Mouse (Mus musculus): ENCODE results near the gene Cdiptos. TPM values are rescaled to one million over a fixed set of nuclear protein-coding genes. Genes with fewer than 3 reads are reported as not detected.
A peak's percentile ranks its signal among the peaks of the same experiment; 100 is the strongest.

Cdiptos gene
- total RNA-seq, 2 experiments from 2014 or later: 0.47 TPM; not detected in 1

DNA sequence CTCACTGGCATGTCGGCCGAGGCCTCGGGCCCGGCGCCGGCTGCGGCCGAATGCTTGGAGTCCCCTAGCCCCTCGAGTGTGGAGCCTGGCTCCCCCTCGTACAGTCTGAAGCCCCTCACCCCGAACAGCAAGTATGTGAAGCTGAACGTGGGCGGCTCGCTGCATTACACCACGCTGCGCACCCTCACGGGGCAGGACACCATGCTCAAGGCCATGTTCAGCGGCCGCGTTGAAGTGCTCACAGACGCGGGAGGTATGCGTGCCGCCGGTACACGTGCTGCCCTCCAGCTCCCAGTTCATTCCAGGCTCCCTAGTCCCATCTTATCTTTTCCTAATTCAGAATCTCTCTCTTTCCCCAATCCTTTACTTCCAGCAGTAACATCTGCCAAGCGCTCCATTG lies 46.9 kb downstream of the Cdiptos start:
- DNase-seq: no peak
- intact Hi-C loops (cut with DNase I): loop anchor here (2.0 kb wide), 1 partner anchor 30 kb away; no protein-coding TSS in a partner anchor
- no peak for TF ChIP-seq CTCF (IDR thresholded peaks at IDR 0.05)
- Histone ChIP-seq H3K4me3 (peak overlapping the region; percentile 98), H3K27ac (peak overlapping the region; percentile 81)

DNA sequence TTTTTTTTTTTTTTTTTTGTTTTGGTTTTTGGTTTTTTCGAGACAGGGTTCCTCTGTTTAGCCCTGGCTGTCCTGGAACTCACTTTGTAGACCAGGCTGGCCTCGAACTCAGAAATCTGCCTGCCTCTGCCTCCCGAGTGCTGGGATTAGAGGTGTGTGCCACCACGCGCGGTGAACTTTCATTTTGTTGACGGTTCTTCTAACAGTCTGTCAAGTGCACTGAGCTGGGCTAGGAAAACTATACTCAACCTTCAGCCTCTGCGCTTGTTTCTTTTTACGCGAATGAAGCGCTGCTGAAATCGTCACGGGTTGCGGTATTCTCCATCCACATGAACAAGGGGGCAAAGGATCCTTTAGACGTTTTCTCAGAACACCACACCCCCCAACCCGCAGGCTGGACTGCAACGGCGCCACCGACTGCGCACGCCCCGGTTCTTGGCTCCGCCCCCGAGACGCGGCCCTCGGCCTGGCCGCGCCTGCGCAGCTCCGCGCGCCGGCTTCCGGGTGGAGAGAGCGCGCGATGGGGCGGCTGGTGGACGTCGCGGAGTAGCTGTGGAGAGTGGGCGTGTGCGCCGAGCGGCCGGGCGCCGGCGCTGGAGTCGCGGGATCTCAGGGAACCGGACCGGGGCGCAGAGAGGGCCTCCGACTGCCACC lies 47.4 kb downstream of the Cdiptos start, which contains the start of gene Kctd13:
Kctd13 (plus strand) TSS at position 496 of the 654 bp plus-strand sequence.
- no peak for TF ChIP-seq CTCF (IDR thresholded peaks at IDR 0.05)
- DNase-seq: peak; percentile 96
- intact Hi-C loops (cut with DNase I): loop anchor here (2.0 kb wide), 1 partner anchor 30 kb away; no protein-coding TSS in a partner anchor
- Histone ChIP-seq H3K4me3 (peak within 1 kb of the TSS; percentile 98), H3K27ac (peak within 1 kb of the TSS; percentile 81)

DNA sequence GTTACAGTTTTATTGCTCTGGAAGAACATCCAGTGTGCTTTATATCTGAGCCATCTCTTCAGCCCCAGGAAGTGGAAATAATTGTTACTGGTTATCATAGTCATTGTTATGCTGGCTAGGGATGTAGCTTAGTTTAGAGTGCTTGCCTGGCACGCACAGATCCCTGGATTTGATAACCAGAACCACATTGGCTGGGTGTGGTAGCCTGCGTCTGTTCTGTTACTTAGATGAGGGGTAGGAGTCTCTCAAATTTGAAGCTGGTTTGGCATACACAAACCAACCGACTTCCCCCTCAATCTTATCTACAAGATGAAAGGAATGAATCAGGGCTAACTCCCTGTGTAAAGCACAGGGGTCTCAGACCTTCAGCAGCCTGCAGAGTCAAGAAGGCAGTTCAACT lies 49.6 kb downstream of the Cdiptos start:
- no peak overlapping the region for H3K27ac ChIP-seq
- H3K4me3 ChIP-seq: no peak overlapping the region
- TF ChIP-seq CTCF (IDR thresholded peaks at IDR 0.05): no peak
- no peak for DNase-seq
- intact Hi-C loops (cut with DNase I): no loop called here

DNA sequence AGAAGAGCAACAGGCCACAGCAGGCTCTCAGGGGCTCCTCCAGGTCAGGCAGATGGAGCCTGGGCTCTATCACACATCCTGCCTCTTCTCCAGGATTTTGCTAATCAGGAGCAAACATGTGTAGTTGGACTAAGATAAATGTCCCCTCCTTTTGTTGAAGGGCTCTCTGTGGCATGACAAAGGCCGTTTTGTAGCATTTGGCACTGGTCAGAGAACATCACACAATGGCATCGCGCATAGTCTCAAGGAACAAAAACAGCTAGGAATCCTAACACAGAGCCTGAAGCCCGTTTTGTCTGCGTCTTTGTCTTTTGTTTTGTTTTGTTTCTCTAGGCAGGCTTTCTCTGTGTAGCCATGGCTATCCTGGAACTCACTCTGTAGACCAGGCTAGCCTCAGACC lies 51.9 kb downstream of the Cdiptos start:
- TF ChIP-seq CTCF (IDR thresholded peaks at IDR 0.05): no peak
- no peak for DNase-seq
- Histone ChIP-seq H3K27ac (peak overlapping the region; percentile 57), H3K4me3 (no peak overlapping the region)
- intact Hi-C loops (cut with DNase I): no loop called here

DNA sequence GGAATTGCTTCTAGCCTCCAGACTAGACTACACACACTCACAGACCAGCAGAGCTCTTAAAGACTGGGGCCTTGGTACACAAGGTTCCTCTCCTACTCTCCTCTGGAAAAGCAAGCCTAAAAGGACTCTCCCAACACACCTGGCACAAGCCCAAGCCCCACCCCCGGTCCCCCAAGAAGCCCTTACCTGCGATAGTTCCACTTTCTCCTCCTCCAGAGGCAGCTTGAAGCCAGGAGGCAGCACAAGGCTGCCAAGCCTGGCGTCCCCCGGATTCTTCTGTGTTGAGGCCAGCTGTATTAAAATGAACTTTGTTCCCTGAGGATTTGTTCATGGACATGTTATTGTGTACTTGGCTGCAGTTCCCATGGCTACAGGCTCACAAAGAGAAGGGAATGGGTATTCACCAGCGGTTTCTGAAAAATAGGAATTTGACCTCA lies 53.3 kb downstream of the Cdiptos start, which contains the start of gene Tmem219:
Tmem219 (minus strand) TSS at position 294 of the 437 bp plus-strand sequence.
- H3K4me3 ChIP-seq: peak within 1 kb of the TSS; percentile 55
- no peak; the same call in 1 of the 2 replicates for TF ChIP-seq CTCF (IDR thresholded peaks at IDR 0.05)
- intact Hi-C loops (cut with DNase I): no loop called here
- DNase-seq: peak; percentile 77
- H3K27ac ChIP-seq: peak within 1 kb of the TSS; percentile 77

Other genes with a start within 250 kb of the Cdiptos start
- gene Mapk3, start 216.5 kb downstream of the Cdiptos start, total RNA-seq (2021): 10 to 100 TPM; 22.3 to 22.4 TPM
- gene Gdpd3, start 209.8 kb downstream of the Cdiptos start, total RNA-seq (2021): 1 to 10 TPM in 1 of 2 experiments, under 1 TPM in 1; 0.67 to 1.3 TPM
- 10 to 100 TPM; 74.6 to 93.1 TPM for gene Ypel3, start 199.1 kb downstream of the Cdiptos start, total RNA-seq (2021)
- gene Tbx6, start 194.6 kb downstream of the Cdiptos start, total RNA-seq (2021): under 1 TPM; 0.42 to 0.48 TPM
- gene Ppp4c, start 183.6 kb downstream of the Cdiptos start, total RNA-seq (2021): 10 to 100 TPM; 22.8 to 25.7 TPM
- gene Fam57b, start 178.4 kb downstream of the Cdiptos start, total RNA-seq (2021): 10 to 100 TPM; 61.1 to 64.6 TPM
- not detected for gene 4930451I11Rik, start 144.5 kb downstream of the Cdiptos start, total RNA-seq (2021)
- not detected for gene Doc2a, start 128.7 kb downstream of the Cdiptos start, total RNA-seq (2021)
- gene Hirip3, start 114.1 kb downstream of the Cdiptos start, total RNA-seq (2021): 1 to 10 TPM; 5.3 to 6.3 TPM
- 10 to 100 TPM in 1 of 2 experiments, 1 to 10 TPM in 1; 8.7 to 12.9 TPM for gene Ino80e, start 113.7 kb downstream of the Cdiptos start, total RNA-seq (2021)
- gene Taok2, start 91.4 kb downstream of the Cdiptos start, total RNA-seq (2021): 10 to 100 TPM; 22.3 to 23.5 TPM
- 10 to 100 TPM; 10.9 to 11.3 TPM for gene Tmem219, start 53.2 kb downstream of the Cdiptos start, total RNA-seq (2021)
- gene Kctd13, start 47.2 kb downstream of the Cdiptos start, total RNA-seq (2021): 1 to 10 TPM; 2.5 to 2.9 TPM
- gene Asphd1, start 26.5 kb downstream of the Cdiptos start, total RNA-seq (2021): not detected
- 1 to 10 TPM; 1.1 to 1.4 TPM for gene Sez6l2, start 25.5 kb downstream of the Cdiptos start, total RNA-seq (2021)
- 10 to 100 TPM; 29.3 to 41.0 TPM for gene Cdipt, start 184 bp downstream of the Cdiptos start, total RNA-seq (2021)
- gene Mvp, start 38.5 kb upstream of the Cdiptos start, total RNA-seq (2021): 10 to 100 TPM; 26.5 to 30.2 TPM
- not detected for gene Pagr1b, start 40.4 kb upstream of the Cdiptos start, total RNA-seq (2021)
- 1 to 10 TPM in 1 of 2 experiments, not detected in 1; 2.4 TPM for gene Pagr1a, start 41.3 kb upstream of the Cdiptos start, total RNA-seq (2021)
- 10 to 100 TPM; 19.4 to 21.7 TPM for gene Gm42742, start 45.0 kb upstream of the Cdiptos start, total RNA-seq (2021)
- gene Prrt2, start 45.1 kb upstream of the Cdiptos start, total RNA-seq (2021): under 1 TPM; 0.14 to 0.61 TPM
- 10 to 100 TPM; 74.5 to 79.0 TPM for gene Maz, start 50.9 kb upstream of the Cdiptos start, total RNA-seq (2021)
- gene Kif22, start 66.4 kb upstream of the Cdiptos start, total RNA-seq (2021): under 1 TPM; 0.66 to 0.84 TPM
- not detected for gene Zg16, start 111.2 kb upstream of the Cdiptos start, total RNA-seq (2021)
- gene AI467606, start 115.3 kb upstream of the Cdiptos start, total RNA-seq (2021): under 1 TPM; 0.51 to 0.92 TPM
- under 1 TPM; 0.31 to 0.53 TPM for gene Qprt, start 146.1 kb upstream of the Cdiptos start, total RNA-seq (2021)
- gene Spn, start 161.7 kb upstream of the Cdiptos start, total RNA-seq (2021): under 1 TPM in 1 of 2 experiments, not detected in 1; 0.17 TPM
- 10 to 100 TPM; 27.2 to 32.4 TPM for gene Cd2bp2, start 220.0 kb upstream of the Cdiptos start, total RNA-seq (2021)
- 10 to 100 TPM; 31.6 to 32.8 TPM for gene Tbc1d10b, start 232.4 kb upstream of the Cdiptos start, total RNA-seq (2021)
- over 10,000 TPM; 24,727 to 33,034 TPM for gene Mylpf, start 232.8 kb upstream of the Cdiptos start, total RNA-seq (2021)